Mouse (Mus musculus) kidney, adult 2 months (tissue): Measurements from ENCODE around the gene Sox5.

Experiments used
- CTCF ChIP-seq: fragments of 200-500 bp; conservative IDR thresholded peaks from 2 replicates; pipeline ENCODE4 v1.5.1; 2011; ENCODE audit warnings: low read depth, mild to moderate bottlenecking, control low read depth, low read length, moderate library complexity, mixed read lengths; ENCODE audit not compliant: insufficient read depth, insufficient read length
- POLR2A ChIP-seq: fragments of 200-500 bp; IDR thresholded peaks from one replicate; pipeline ENCODE4 v1.6.1; 2011; ENCODE audit warnings: low read depth, low read length, control low read depth

DNA sequence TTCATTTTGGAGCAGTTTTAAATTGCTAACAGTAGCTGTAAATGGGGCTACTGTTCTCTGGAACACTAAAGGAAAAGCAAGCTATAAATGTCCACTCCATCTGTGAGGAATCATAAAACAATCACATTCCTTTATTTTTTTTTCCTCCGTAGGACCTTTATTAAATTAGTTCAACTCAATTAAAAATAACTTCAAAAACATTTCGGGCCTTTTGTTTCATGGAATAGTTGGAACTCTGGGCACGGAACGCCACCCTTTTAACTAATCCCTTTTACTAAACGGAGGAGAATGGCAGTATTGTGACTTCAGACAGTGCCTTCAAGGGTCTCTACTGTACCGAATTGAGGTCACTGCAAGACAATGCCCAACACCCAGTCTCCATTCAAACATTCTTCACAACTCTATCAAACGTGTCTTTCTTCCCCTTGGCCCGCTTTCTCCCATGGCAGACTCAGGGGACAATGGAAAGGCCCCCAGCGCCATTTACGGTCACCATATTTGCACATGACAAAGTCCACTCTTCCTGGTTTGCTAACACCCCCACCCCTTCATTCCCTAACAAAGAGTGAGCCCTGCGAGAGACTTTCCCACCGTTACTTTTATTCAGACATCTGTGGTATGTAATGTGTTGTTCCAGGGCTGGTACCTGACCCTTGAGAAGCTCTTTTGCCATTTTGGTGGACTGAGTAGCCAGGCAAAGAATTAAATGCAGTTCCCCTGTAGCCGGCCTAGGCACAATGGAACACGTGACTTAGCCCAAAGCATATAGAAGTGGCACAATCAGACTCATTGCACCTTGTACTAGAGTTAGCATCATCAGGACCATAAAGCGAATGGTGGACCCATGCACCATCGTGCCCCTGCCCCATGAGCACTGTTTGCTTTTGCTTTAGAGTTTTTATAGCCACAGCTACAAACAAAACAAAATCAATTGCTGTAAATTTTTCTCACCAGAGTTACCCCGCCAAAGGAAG lies 468.7 kb downstream of the Sox5 start:
- TF ChIP-seq POLR2A (no peak), CTCF (no peak)
